Mouse (Mus musculus) cerebellum, postnatal 14 days (tissue): ENCODE data around the gene Cttn.

Experiments used
- DNase-seq, 2 experiments: peaks; one replicate each; pipeline ENCODE4 v3.0.0; 2021; ENCODE audit warnings: mixed read lengths in 2 of 2

Gene Cttn

GRCm38 (mm10) chr7:144389704-144390103 lies 81.1 kb downstream of the Cttn start:
- no peak for DNase-seq

DNA sequence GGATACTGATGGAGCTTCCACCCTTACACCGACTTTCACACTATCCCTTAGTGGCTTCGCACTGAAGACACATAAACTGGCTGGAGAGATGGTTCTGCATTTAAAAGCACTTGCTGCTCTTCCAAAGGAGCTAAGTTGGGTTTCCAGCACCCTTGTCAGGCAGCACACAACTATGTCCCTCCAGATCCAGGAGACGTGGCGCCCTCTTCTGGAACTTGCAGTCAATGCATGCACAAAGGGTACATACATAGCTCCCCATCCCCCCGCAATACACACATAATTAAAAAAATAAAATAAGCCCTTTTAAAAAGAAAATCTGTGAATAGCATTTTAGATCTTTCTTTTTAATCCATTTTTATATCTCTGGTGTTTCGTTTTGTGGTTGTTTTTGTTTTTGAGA lies 83.3 kb downstream of the Cttn start:
- DNase-seq, result peak in 1 of 2 experiments; percentile 52
